Mouse (Mus musculus) activated CD4-positive, CD25-positive, alpha-beta regulatory T cell, adult 4 months (primary cell): Measurements from ENCODE around the gene Cyp4f17. TPM values are rescaled to one million over a fixed set of nuclear protein-coding genes. Genes with fewer than 3 reads are reported as not detected.
A peak's percentile ranks its signal among the peaks of the same experiment; 100 is the strongest.
"Not testable (repeated sequence)": the region's sequence is repeated elsewhere in the genome, so short reads cannot be mapped to it uniquely, and the experiment has no call there.

Source experiments
- ATAC-seq: one replicate; pipeline ENCODE4 v1.8.0; 2017
- polyA plus RNA-seq, 2 experiments: library from polyadenylated mRNA; unstranded; fragments of 100-300 nt; shearing (Covaris generic); gene quantifications; one replicate each; pipeline ENCODE4 v1.2.1; 2017

Gene Cyp4f17
- polyA plus RNA-seq, 2 experiments from 2014 or later = 7.5 to 8.8 TPM

GRCm38 (mm10) chr17:32527748-32528147 lies 21.9 kb downstream of the Cyp4f17 start:
- ATAC-seq = no peak

- ATAC-seq = peak; percentile 79
Observed at GRCm38 (mm10) chr17:32528408-32529337, 22.8 kb downstream of the Cyp4f17 start.

GRCm38 (mm10) chr17:32532356-32532755 lies 26.5 kb downstream of the Cyp4f17 start:
- not testable (repeated sequence) for ATAC-seq

GRCm38 (mm10) chr17:32534068-32534467 lies 28.2 kb downstream of the Cyp4f17 start:
- ATAC-seq = no peak

- ATAC-seq = peak; percentile 65
Observed at GRCm38 (mm10) chr17:32536051-32536866, 30.4 kb downstream of the Cyp4f17 start, which contains the start of gene Cyp4f16. Gene Cyp4f16, plus strand, starts transcription at chr17:32536558.

GRCm38 (mm10) chr17:32536867-32537250 lies 31.0 kb downstream of the Cyp4f17 start:
- ATAC-seq = no peak

GRCm38 (mm10) chr17:32544792-32545191 lies 38.9 kb downstream of the Cyp4f17 start:
- ATAC-seq = not testable (repeated sequence)

- not testable (repeated sequence) for ATAC-seq
Observed at GRCm38 (mm10) chr17:32550377-32550776, 44.5 kb downstream of the Cyp4f17 start.

GRCm38 (mm10) chr17:32550900-32551770 lies 45.3 kb downstream of the Cyp4f17 start:
- ATAC-seq = peak; percentile 78

- not testable (repeated sequence) for ATAC-seq
Observed at GRCm38 (mm10) chr17:32553016-32553415, 47.2 kb downstream of the Cyp4f17 start.

- not testable (repeated sequence) for ATAC-seq
Observed at GRCm38 (mm10) chr17:32554368-32554767, 48.5 kb downstream of the Cyp4f17 start.

- not testable (repeated sequence) for ATAC-seq
Observed at GRCm38 (mm10) chr17:32563301-32563700, 57.5 kb downstream of the Cyp4f17 start.

GRCm38 (mm10) chr17:32573286-32573685 lies 67.4 kb downstream of the Cyp4f17 start:
- not testable (repeated sequence) for ATAC-seq

- no peak for ATAC-seq
Observed at GRCm38 (mm10) chr17:32577496-32578186, 71.8 kb downstream of the Cyp4f17 start.

Other genes with a start within 250 kb of the Cyp4f17 start
- 10 to 100 TPM; 61.8 to 71.6 TPM for gene Brd4, start 221.3 kb upstream of the Cyp4f17 start, polyA plus RNA-seq
- gene Akap8, start 184.8 kb upstream of the Cyp4f17 start, polyA plus RNA-seq = 100 to 1,000 TPM; 117 to 118 TPM
- gene Akap8l, start 155.4 kb upstream of the Cyp4f17 start, polyA plus RNA-seq = 10 to 100 TPM; 43.6 to 50.5 TPM
- 10 to 100 TPM; 11.9 TPM for gene Wiz, start 116.6 kb upstream of the Cyp4f17 start, polyA plus RNA-seq
- 100 to 1,000 TPM; 123 to 158 TPM for gene Rasal3, start 102.5 kb upstream of the Cyp4f17 start, polyA plus RNA-seq
- 10 to 100 TPM; 68.7 to 79.5 TPM for gene Pglyrp2, start 81.9 kb upstream of the Cyp4f17 start, polyA plus RNA-seq
- under 1 TPM in 1 of 2 experiments, not detected in 1; 0.68 TPM for gene Cyp4f39, start 53.3 kb upstream of the Cyp4f17 start, polyA plus RNA-seq
- gene Cyp4f16, start 30.5 kb downstream of the Cyp4f17 start, polyA plus RNA-seq = 1 to 10 TPM; 7.4 to 7.6 TPM
- gene Cyp4f37, start 115.3 kb downstream of the Cyp4f17 start, polyA plus RNA-seq = not detected
- gene Cyp4f40, start 152.8 kb downstream of the Cyp4f17 start, polyA plus RNA-seq = not detected
- not detected for gene Cyp4f15, start 179.6 kb downstream of the Cyp4f17 start, polyA plus RNA-seq